Comparison of ENCODE assay signal across 8 mouse cellular contexts in genomic region chrX:70582344-70582743, GRCm38 (mm10).
DNase-seq lines count a peak whose midpoint lies in the region; ATAC-seq and TF ChIP-seq lines count a peak whose summit lies in the region.
"Not testable (repeated sequence)": the region's sequence is repeated elsewhere in the genome, so short reads cannot be mapped to it uniquely, and the experiment has no call there.

No protein-coding gene starts in this region.

- not testable (repeated sequence) for H3K27me3 ChIP-seq in hindbrain, postnatal 0 days (ENCODE audit: insufficient read depth, low read length)

- H3K36me3 ChIP-seq in hindbrain, postnatal 0 days (ENCODE audit: insufficient read depth, low read length): not testable (repeated sequence)

- H3K4me3 ChIP-seq in hindbrain, postnatal 0 days (ENCODE audit: low read length): not testable (repeated sequence)

- 0 out of 2 replicates have a peak, but pooled peaks have one; percentile 56 for ATAC-seq in hindbrain, postnatal 0 days

- peak; percentile 76 for TF ChIP-seq CTCF in hindbrain, postnatal 0 days (IDR thresholded peaks at IDR 0.05; ENCODE audit: low read depth)

- not testable (repeated sequence) for H3K4me2 ChIP-seq in hindbrain, postnatal 0 days (ENCODE audit: low read depth, low read length)

- H3K9ac ChIP-seq in hindbrain, postnatal 0 days (replicated peaks; ENCODE audit: low read length): not testable (repeated sequence)

- not testable (repeated sequence) for H3K27ac ChIP-seq in hindbrain, postnatal 0 days

- H3K9me3 ChIP-seq in hindbrain, postnatal 0 days (ENCODE audit: low read length): not testable (repeated sequence)

- not testable (repeated sequence) for H3K4me1 ChIP-seq in hindbrain, postnatal 0 days (ENCODE audit: insufficient read depth, low read length)

- DNase-seq in 416B (ENCODE audit: low read depth): peak; percentile 25
- peak; percentile 14 to 68 for DNase-seq in adrenal gland, adult (ENCODE audit: inconsistent age in 2 of 2, low spot score in 1 of 2)
- peak; percentile 12 to 50 for DNase-seq in cerebellum, postnatal 36 days
- DNase-seq in frontal cortex, adult 2 months (ENCODE audit: extremely low spot score in 1 of 2, low spot score in 1 of 2): peak; percentile 4 to 78
- DNase-seq in hindbrain, postnatal 0 days (ENCODE audit: low spot score): peak; percentile 69
- DNase-seq in layer of hippocampus, adult 9-11 months: peak; percentile 17
- peak; percentile 14 for DNase-seq in lung, postnatal 25 days (ENCODE audit: low spot score)
- peak; percentile 11 for DNase-seq in retina, postnatal 7 days (ENCODE audit: low read depth, low spot score)

- WGBS in hindbrain, postnatal 0 days: 18% methylated on average over 2 of the region's 2 CpGs

Comparison
In these comparisons a context has a peak if more than half of its experiments do, and no peak if none do; other contexts are left out.
1. DNase-seq: peak in every context shown above with its lines; median percentile 69 in hindbrain, postnatal 0 days; 41 in adrenal gland, adult; 41 in frontal cortex, adult 2 months; 31 in cerebellum, postnatal 36 days; 25 in 416B; 17 in layer of hippocampus, adult 9-11 months; 14 in lung, postnatal 25 days; 11 in retina, postnatal 7 days.